Mouse (Mus musculus): ENCODE results near the gene Hils1.
A peak's percentile ranks its signal among the peaks of the same experiment; 100 is the strongest.
"Not testable (repeated sequence)": the region's sequence is repeated elsewhere in the genome, so short reads cannot be mapped to it uniquely, and the experiment has no call there.

Gene Hils1

GRCm38 (mm10) chr11:94952169-94952568 is 15.2 kb upstream of the Hils1 start:
- DNase-seq (ENCODE audit: low spot score in 2 of 2), result no peak

GRCm38 (mm10) chr11:94955103-94955502 is 12.3 kb upstream of the Hils1 start:
- DNase-seq (ENCODE audit: low spot score in 2 of 2), result no peak

- DNase-seq (ENCODE audit: low spot score in 2 of 2), result peak in 1 of 2 experiments; percentile 61
These were observed 9.7 kb upstream of the Hils1 start for GRCm38 (mm10) chr11:94957693-94958064.

DNA sequence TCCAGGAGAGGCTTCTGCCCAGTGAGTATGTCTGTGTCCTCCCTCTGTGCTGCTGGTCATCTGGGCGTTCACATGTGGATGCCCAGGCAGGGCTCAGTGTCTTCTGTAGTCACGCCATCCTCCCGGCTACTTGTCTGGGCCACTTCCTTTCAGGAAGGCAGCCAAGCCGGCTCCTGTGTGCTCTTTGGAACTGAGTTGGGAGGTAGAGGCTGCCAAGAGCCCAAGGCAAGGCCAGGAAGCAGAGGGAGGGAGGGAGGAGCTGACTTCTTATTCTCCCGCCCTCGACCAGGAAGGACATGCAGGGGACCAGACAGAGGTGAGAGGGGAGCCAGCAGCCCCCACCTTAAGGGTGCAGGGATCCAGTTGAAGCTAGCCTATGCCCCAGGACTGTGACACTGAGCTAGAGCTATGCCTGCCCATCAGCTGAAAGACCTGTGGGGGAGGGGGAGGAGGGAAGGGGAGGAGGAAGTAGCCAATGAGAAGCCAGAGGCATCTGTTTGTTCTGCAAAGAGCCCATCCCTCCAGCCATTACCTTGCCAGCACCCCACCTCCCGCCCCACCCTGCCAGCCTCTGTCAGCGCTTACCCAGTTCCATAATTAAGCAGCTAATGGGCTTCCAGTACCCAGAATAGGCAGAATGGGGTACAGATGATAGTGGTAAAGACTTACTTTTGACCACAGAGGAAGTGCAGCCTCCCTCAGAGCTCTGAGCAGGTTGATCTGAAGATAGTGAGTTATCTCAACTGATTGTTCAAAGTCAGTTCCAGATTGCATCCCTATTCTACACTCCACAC is 9.1 kb upstream of the Hils1 start:
- peak; percentile 56 to 78 for DNase-seq (ENCODE audit: low spot score in 2 of 2)

GRCm38 (mm10) chr11:94962534-94963101 is 4.8 kb upstream of the Hils1 start:
- no peak for DNase-seq (ENCODE audit: low spot score in 2 of 2)

DNA sequence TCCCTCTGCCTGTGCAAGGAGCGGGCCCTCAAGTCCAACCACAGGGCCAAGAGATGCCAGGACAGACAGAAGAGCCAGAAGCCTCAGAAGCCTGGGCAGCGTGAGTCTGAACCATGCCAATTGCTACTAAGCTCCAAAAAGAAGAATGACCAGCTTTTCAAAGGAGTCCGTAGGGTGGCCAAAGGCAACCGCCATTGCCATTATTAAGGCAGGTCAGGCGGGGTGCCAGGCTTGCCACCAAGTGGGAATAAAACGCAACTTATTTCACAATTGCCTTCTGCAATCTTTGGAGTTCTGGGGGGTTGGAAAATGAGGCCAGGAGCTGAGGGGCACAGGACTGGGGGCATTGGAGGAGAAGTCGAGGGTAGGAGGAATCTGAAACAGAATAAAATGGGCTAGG is 794 bp downstream of the Hils1 start:
- no peak for DNase-seq (ENCODE audit: low spot score in 2 of 2)

DNA sequence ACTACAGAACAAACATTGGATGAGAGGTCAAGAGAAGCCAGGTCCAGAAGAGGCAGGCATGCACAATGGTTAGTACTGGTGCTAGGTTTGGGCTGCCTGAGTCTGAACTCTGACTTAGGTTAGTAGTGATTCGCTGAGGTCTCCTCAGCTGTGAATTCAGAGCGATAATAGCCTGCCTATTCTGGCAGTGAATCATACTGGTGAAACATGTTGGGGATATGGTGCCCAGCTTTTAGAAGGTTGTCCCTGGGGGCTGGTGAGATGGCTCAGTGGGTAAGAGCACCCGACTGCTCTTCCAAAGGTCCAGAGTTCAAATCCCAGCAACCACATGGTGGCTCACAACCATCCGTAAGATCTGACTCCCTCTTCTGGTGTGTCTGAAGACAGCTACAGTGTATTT is 2.3 kb downstream of the Hils1 start:
- not testable (repeated sequence) for DNase-seq (ENCODE audit: low spot score in 2 of 2)

DNA sequence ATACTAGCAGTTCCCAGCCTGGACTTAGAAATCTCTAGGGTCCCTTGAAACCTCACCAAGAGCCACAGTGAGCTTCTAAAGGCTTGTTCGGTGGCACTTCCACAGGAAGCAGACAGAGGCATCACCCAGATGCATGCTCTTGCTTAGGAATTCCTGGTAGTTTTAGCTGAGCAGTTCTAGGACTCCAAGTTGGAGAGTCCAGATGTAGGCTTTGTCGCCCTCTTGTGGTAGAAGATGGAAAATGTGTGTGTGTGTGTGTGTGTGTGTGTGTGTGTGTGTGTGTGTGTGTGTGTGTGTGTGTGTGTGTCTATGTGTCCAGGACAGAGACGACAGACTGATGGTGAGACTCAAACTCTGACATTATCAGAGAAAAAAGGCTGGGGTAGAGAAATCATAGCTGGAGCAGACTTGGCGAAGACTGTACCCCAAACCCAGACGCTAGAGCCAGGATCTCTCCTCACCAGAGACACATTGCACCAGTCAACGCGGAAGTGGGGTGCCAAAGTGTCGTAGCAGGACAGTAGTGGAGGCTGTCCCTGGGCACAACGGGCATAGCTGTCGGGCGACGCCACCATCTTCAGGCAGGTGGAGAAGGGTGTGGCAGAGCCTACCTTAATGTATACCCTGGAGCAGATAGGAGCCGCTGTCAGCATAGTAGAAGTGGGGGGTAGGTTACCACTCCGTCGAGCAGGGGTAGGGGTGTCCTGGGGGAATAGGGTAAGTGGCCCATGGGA is 3.0 kb downstream of the Hils1 start:
- peak in 1 of 2 experiments; percentile 68 for DNase-seq (ENCODE audit: low spot score in 2 of 2)

DNA sequence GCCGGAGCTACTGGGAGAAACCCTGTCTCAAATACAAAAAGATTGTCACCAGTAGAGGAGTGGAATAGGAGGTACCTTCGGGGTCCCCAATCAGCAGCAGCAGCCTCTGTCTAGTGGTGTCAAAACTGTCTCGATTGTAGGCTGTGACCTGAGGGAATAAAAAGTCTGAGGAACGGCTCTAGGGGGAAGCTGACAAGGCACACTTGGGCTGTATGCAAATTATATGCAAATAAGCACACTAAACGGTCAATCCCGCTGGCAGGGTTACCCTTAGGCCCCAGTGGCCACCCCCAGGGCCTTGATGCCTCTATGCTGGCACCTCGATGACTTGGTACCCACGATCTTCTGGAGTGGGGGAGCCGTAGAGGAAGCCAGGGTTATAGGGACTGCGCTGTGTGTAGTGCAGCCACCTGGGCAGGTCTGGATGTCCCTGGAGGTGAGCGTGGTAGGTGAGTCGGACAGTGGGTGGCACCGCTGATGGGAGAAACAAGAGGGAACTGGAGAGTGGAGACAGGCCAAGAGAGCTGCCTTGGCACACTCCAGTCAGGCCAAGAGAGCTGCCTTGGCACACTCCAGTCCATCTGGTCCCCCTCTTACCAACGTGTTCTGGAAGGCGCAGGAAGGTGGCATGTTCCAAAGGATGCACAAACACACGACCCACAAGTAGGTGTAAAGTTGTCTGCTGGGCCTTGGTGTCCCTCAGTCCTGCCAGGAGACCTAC is 4.7 kb downstream of the Hils1 start:
- no peak for DNase-seq (ENCODE audit: low spot score in 2 of 2)

DNA sequence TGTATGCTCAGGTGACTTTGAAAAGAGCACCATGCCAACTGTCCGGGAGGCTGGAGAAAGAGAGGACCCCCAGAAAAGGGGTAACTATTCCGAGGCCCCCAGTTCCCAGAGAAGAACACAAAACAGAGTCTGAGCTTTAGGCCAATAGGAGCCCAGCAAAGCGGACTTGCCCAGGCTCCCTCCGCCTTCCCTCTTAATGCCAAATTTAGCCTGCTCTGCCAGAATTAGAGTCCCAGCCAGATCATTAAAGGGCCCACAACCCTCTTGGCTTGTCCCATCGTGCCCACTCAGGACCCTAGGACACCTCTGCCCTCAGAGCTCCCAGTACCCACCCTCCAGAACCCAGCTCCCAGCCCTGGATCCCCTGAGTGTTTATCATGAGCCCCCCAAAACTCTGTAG is 5.5 kb downstream of the Hils1 start:
- DNase-seq (ENCODE audit: low spot score in 2 of 2), result no peak

DNA sequence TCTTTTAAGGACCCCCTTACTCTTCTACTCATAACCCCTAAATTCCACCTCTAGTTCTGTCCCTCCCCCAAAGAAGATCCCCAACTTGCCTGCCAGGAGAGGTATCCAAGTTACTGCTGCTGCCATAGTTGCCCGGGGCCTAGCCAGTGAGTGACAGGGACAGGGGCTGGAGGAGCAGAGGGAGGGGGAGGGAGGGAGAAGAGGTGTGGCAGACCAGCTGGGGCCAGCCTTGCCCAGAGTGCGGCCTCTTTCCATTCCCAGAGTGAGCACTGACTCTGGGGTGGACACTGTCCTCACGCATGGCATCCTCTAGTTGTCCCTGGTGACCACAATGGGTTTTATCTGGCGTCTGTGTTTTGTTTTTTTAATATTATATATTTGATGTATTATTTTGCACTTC is 5.9 kb downstream of the Hils1 start:
- DNase-seq (ENCODE audit: low spot score in 2 of 2), result no peak

- DNase-seq (ENCODE audit: low spot score in 2 of 2), result no peak
These were observed 7.6 kb downstream of the Hils1 start for GRCm38 (mm10) chr11:94974951-94975350.

DNA sequence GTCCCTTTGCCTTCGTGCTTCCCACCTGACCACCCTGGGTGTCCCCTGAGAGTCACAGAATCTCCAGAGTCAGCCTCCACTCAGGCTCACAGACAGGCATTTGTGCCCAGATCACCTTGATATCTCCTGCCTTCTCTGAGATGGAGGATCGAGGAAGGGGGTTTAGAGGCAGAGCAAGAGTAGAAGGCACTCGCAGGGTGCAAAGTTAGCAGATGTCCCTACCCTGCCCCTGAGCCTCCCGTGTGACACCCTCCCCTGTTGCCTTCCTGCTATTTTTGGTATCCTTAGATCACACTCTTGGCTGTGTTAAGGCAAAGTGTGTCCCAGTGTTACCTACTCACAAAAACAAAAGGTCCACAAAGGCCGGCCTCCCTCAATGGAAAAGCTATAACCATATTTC is 8.8 kb downstream of the Hils1 start, which contains the start of gene Sgca:
Gene Sgca (minus strand): TSS at position 129 of the 400 bp plus-strand sequence.
- DNase-seq (ENCODE audit: low spot score in 2 of 2), result no peak

DNA sequence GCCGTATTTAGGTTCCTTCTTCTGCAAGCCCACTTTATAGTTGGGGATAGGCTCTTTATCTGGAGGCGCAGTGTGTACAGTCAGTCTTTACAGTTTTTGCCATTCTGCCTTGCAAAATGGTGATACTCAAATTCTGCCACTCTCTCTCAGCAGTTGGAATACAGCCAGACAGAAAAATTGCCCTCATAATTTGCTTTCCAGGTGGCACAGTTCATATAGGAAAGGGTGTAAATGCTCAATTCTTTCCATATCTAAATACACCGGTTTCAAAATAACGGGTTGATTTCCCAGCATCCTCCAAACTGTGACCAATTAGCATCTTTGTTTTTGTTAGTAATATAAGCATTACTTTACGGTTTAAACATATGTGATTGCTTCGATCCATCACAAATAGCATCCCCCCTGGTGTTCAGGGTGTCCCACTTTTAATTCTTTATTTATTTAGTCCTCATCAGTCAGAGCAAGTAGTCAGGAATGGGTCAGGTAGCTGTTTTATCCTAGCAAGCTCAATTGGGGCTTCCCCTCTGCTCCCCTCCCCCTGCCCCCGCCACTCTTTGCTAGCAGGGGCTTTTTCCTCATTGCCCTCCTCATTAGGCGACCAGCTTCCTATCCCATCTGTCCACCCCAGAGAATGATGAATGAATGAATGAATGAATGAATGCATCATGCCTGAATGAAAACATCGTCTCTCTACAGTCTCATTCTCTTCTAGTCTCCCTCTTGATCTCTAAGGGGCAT is 11.0 kb downstream of the Hils1 start:
- no peak for DNase-seq (ENCODE audit: low spot score in 2 of 2)

GRCm38 (mm10) chr11:94978947-94979346 is 11.6 kb downstream of the Hils1 start:
- peak; percentile 94 to 98 for DNase-seq (ENCODE audit: low spot score in 2 of 2)

DNA sequence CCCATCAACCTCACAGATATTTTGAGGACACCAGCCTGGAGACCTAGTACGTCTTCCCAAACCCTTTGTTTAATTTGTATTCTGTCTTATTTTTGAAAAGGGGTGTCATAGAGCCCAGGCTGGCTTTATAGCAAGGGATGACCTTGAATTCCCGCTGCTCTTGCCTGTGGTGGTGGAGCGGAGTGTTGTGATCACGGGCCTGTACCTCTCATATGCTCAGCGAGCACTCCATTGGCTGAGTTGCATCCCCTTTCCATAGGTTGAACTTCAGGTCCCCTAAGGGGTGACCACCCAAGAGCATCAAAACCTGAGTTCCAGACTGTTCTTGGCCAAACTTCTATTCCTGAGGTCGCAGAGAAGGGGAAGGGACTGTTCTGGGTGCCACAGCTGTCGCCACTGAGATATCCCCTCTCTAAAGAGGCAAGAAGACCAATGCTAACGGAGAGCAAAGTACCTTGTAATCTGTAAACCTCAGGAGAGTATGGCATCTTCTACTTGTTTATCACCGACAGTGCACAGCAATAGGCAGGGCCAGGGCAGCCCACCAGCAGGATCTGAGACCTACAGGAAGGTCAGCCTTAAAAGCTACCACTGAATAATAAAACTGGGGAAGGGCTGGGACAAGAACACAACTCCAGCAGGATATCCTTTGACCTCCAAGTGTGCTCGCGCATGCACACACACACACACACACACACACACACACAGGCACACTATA is 12.2 kb downstream of the Hils1 start:
- DNase-seq (ENCODE audit: low spot score in 2 of 2), result no peak

DNA sequence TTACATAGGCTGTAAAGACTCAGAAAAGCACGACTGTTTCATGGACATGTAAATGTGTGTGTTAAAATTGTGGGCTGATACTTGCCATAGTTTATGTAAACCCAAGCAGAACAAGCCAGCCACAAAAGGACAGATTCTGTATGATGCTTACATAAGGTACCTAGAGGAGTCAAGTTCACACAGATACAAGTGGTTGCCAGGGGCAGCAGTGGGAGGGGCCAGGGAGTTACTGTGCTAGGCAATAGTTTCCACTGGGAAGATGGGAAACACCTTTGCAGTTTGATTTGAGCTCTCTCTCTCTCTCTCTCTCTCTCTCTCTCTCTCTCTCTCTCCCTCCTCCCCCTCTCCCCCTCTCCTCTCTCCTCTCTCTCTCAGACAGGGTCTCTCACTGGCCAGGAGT is 17.7 kb downstream of the Hils1 start:
- no peak for DNase-seq (ENCODE audit: low spot score in 2 of 2)

GRCm38 (mm10) chr11:94985822-94986221 is 18.4 kb downstream of the Hils1 start:
- DNase-seq (ENCODE audit: low spot score in 2 of 2), result no peak

- DNase-seq (ENCODE audit: low spot score in 2 of 2), result no peak
These were observed 19.0 kb downstream of the Hils1 start for GRCm38 (mm10) chr11:94986435-94986834.

GRCm38 (mm10) chr11:94987341-94987740 is 19.9 kb downstream of the Hils1 start:
- no peak for DNase-seq (ENCODE audit: low spot score in 2 of 2)

DNA sequence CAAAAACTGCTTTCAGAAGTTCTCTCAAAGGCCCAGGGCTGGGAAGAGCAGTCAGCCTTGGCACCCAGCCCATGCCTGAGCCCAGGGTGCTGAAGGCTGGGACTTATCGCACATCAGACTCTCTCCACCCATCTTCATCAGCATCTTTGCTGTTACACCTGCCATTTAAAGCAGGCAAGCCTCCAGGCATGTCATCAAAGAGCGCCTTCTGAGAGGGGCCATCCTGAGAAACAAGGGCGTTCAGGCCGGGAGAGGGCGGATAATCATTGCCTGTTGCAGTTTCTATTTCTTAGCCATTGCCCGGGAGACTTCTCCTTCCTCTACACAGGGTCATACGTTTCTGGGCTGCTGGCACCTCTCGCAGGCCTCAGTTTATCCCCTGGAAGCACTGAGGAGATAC is 20.5 kb downstream of the Hils1 start:
- no peak for DNase-seq (ENCODE audit: low spot score in 2 of 2)

Measured in urinary bladder, postnatal 4 days (tissue).